Mouse (Mus musculus) thymus, adult 2 months (tissue): ENCODE measurements at regions not wholly inside any gene's neighbourhood (a gene's known extent, or its start where the extent isn't known, plus 50 kb on each side); places are given as distances from the start of the nearest gene placed in this dataset.

ENCODE experiments used
- CTCF ChIP-seq: fragments of 200-500 bp; IDR thresholded peaks from 2 replicates; pipeline ENCODE4 v1.5.1; 2012; ENCODE audit warnings: mild to moderate bottlenecking, control low read depth, low read length, moderate library complexity, borderline replicate concordance; ENCODE audit not compliant: control insufficient read depth, poor library complexity, insufficient read depth; ENCODE audit errors: extremely low read depth
- POLR2A ChIP-seq: fragments of 200-500 bp; IDR thresholded peaks from 2 replicates; pipeline ENCODE4 v1.6.1; 2012; ENCODE audit warnings: mild to moderate bottlenecking, low read length, control low read depth, moderate library complexity; ENCODE audit not compliant: control insufficient read depth, poor library complexity, insufficient read depth; ENCODE audit errors: extremely low read depth

- TF ChIP-seq CTCF, result no peak
- TF ChIP-seq POLR2A, result no peak
These were observed 180.7 kb upstream of the Arglu1 start for GRCm38 (mm10) chr8:8871039-8871438.
